Mouse (Mus musculus): Measurements from ENCODE around the gene Mthfd2.

Mthfd2 gene

GRCm38 (mm10) chr6:83341387-83341786 is 15.7 kb upstream of the Mthfd2 start:
- DNase-seq (ENCODE audit: extremely low spot score, low read depth, low spot score) = no peak

DNA sequence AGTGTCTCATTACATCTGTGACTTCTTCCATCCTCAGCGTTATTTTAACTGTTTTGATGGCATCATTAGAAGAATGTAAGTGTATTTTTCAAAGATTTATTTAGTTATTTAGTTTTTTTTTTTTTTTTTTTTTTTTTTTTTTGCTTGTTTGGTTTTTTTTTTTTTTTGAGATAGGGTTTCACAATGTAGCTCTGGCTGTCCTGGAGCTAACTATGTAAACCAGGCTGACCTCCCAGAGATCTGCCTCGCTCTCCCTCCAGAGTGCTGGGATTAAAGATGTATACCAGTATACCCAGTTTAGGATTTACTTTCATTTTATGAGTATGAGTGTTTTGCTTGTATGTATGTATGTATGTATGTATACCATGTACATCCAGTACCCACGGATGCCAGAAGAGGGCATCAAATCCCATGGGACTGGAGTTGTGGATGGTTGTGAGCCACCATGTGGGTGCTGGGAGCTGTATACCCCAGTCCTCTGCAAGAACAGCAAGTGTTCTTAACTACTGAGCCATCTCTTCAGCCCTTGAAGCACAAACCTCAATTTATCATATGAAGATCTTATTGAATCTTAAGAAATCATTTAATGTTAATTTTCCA is 2.0 kb upstream of the Mthfd2 start:
- no peak for DNase-seq (ENCODE audit: extremely low spot score, low read depth, low spot score)

DNA sequence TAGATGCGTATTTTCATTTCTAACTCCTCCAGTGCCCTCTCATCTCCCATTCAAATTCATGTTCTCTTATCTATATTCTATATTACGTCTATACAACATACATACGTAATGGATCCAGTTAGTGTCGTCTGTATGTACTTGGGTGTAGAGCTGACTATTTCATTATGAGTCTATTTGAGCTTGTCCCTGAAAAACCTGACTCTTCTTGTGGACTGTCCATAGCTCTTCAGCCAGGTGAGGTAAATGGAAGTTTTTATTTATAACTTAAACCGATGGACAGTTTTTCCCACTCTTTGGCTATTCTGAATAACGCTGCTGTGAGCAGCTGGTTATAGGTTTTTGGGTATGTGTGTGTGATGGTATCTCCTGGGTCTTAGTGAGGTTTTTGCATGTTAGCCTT is 1.1 kb upstream of the Mthfd2 start:
- DNase-seq (ENCODE audit: extremely low spot score, low read depth, low spot score) = no peak

DNA sequence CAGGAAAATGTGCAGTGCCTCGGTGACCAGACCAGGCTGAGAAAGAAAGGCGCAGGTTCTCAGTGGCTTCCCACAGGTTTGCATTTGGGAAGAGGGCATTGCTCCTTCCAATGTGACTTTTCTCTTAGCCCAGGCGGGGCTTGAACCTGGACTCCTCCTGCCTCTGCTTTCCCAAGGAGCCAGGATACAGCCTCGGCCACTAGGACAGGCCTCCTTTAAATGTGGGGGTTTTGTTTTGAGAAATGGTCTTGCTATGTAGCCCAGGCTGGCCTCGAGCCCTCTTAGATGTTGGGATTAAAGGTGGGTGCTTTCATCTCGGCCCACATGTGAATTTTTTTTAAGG is 657 bp upstream of the Mthfd2 start:
- DNase-seq (ENCODE audit: extremely low spot score, low read depth, low spot score) = no peak

DNA sequence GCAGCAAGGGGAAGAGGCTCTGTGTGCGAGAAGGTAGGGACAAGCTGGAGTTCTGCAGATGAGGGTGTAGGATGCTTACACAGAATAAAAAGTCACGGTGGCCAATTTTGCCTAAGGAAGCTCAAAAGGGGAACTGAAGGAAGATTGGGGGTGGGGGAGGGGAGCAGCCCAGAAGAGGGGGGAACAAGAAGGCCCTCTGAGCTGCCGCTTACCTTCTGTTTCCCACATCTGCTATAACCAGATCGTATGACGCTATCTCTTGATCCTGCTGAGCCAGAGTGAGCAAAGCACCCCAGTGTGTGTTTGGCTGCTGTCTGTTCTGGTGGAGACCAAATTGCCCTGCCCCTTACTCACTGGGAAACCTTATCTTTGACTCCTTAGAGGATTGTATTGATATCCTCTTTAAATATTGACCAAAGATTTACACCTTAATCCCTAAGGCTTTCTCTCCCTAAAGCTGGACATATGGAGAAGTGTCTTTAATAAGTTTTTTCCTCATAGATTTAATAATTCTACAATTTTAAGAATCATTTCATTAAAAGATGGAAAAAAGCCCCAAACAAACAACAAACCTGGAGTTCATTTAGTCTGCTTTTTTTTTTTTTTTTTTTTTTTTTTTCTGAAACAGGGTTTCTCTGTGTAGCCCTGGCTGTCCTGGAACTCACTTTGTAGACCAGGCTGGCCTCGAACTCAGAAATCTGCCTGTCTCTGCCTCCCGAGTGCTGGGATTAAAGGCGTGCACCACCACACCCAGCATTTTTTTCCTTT is 1.9 kb downstream of the Mthfd2 start:
- DNase-seq (ENCODE audit: extremely low spot score, low read depth, low spot score) = no peak

DNA sequence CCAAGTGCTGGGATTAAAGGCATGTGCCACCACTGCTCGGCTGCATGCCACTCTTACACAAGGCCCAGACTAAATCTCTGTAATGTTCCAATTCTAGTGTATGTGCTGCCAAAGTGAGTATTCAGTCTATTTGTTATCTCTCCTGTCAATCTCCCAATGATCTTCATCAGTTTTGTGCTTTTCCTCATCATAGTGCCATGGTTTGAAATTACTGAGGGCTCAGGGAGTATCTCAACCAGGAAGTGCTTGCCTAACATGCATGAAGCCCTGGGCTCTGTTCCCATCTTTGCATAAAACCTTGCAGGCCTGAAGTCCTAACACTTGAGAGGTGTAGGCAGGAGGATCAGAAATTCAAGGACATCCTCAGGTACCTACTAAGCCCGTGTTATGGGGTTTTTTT is 2.9 kb downstream of the Mthfd2 start:
- no peak for DNase-seq (ENCODE audit: extremely low spot score, low read depth, low spot score)

DNA sequence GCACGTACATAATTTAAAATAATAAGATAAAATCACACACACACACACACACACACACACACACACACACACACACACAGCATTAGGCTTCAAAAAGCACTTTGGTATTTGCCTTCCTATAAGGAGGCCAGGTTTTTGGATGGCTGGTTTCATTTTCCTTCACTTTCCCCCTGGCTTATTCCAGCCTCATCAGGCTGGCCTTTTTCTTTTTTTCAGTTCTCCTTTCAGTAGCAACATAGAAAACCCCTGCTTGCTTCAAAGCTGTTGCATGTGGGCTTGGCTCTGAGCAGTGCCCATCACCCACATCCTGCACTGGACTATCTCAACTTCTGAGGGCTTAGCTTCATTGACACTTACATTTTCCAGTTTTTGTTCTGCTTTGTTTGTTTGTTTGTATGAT is 3.8 kb downstream of the Mthfd2 start:
- DNase-seq (ENCODE audit: extremely low spot score, low read depth, low spot score) = no peak

- DNase-seq (ENCODE audit: extremely low spot score, low read depth, low spot score) = no peak
Measured at GRCm38 (mm10) chr6:83317108-83317741, 8.5 kb downstream of the Mthfd2 start.

DNA sequence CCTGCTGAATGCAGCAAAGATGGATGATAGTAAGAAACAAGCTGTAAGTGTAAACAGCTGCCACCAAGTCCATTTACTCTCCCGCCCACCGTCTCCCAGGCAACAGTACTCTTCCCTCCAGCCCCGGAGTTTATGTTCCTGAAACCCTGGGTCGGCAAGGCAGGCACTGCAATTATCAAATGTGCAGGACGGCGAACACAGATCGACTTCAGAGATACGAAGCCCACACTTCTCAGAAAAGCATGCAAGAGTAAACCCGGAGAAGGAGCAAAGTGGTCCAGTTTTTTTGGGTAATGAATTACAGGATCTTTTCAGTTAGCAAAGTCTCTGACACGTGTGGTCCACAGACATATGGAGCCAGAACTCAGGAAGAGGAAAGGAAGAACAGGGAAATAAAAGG is 9.7 kb downstream of the Mthfd2 start:
- no peak for DNase-seq (ENCODE audit: extremely low spot score, low read depth, low spot score)

DNA sequence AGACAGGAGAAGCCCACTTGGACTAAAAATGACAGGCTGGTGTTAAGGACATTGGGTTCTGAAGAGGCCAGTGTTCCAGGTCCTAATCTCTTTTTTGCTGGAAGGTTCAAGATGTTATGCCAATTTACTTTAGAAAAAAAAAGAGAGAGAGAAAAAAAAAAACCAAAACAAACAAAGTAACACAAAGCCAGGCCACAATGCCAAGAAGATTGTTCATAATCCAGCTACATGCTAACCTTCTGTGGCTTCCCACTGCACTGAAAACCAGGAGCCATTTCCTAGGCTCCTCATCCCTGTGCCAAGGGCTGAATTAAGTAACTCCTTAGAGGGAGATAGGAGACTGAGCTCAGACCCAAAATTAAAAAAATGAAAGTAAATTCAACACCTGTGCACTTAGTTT is 10.4 kb downstream of the Mthfd2 start:
- DNase-seq (ENCODE audit: extremely low spot score, low read depth, low spot score) = no peak

DNA sequence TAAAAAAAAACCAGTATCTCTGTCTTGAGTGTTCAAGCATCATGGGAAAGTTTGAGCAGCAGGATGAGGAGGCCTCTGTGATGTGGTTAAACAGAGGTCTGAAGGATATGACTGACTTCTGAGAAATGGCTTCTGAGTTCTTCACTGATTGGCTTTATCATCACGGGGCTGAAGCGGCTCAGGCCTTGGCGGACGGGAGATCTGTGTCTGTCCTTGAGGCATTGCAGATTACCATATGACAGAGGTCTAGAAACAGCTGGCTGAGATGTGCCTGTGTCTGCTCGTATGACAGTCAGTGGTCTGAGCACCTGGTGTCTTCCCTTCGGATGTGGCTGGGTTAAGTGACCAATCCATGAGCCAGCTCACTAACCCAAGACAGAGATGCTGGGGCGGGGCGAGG is 13.2 kb downstream of the Mthfd2 start:
- no peak for DNase-seq (ENCODE audit: extremely low spot score, low read depth, low spot score)

DNA sequence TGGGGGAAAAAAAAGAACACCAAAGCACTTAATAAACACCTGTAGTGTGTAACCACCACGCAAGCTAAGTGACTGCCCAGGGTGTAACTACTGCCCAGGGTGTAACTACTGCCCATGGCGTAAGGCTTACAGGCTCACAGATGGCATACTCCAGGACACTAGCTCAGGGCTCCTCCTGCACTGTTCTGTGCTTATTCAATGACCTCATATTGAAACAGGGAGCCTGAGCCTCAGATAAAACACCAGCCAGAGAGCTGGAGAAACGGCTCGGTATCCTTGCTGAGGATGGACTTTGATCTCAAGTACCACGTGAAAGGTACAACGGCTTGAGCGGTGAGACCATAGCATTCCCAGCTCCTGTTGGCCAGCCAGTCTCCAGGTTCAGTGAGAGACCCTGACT is 13.7 kb downstream of the Mthfd2 start:
- no peak for DNase-seq (ENCODE audit: extremely low spot score, low read depth, low spot score)

DNA sequence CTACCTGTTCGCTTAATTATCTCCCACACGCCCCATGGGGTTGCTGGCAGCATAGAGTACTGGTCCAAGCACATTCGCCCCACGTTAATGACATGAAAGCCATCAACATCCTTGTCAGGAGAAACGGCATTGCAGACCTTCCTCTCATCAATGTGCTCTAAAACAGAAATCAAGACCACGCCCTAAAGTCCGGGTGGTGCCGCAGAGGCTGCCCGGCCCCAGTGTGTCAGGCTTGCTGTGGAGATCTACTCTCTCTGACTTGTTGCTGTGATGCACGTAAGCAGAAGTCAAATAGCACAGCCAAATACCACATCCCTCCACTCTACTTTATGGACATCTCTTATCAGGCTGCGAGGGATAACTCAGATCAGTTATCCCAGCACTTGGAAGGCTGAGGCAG is 14.5 kb downstream of the Mthfd2 start:
- no peak for DNase-seq (ENCODE audit: extremely low spot score, low read depth, low spot score)

- no peak for DNase-seq (ENCODE audit: extremely low spot score, low read depth, low spot score)
Measured at GRCm38 (mm10) chr6:83309017-83309416, 16.7 kb downstream of the Mthfd2 start.

DNA sequence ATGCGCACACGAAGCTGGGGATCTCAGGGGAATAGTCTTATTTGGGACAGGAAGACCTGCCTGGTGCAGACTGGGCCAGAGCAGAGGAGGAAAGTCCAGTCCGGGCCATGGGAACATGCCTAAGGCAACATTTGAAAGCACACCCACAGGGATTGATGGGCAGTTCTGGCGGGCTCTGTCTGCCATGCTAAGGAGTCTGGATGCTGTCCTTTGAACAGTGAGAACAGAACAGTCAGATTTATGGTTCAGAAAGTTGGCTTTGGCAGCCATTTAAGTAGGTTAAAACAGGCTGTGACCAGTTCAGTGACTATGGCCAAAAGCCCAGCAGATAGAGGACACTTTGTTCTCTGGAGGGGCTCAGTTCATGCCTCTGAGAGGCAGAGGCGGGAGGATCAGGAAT is 23.4 kb downstream of the Mthfd2 start:
- DNase-seq (ENCODE audit: extremely low spot score, low read depth, low spot score) = no peak

- no peak for DNase-seq (ENCODE audit: extremely low spot score, low read depth, low spot score)
Measured at GRCm38 (mm10) chr6:83301294-83301693, 24.4 kb downstream of the Mthfd2 start.

- no peak for DNase-seq (ENCODE audit: extremely low spot score, low read depth, low spot score)
Measured at GRCm38 (mm10) chr6:83300447-83301229, 25.1 kb downstream of the Mthfd2 start.

DNA sequence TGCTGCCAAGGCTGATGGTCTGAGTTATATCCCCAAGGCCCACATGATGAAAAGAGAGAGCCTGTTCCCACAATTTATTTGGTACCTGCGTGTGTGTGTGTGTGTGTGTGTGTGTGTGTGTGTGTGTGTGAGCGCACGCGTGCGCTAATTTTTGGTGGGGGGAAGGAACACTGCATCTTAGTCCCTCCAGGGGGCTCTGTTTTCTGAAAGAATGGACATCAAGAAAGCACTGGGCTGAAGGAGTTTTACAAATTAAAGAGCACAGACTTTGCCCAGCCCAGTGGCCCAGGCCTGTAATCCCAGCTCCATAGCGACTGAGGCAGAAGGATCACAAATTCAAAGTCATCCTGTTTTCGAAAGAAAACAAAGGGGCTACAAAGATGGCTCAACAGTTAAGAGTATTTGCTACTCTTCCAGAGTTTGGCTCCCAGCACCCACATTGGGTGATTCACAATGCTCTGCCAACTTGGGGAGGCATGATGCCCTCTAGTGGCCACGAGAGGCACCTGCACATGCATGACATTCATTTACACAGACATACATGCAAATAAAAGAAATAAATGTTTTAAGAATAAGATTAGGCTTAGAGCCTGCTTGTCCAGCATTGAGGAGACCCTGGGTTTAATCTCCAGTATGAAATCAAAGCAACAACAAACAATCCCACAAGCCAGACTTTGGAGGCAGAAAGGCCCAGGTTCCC is 45.3 kb downstream of the Mthfd2 start:
- no peak for DNase-seq (ENCODE audit: extremely low spot score, low read depth, low spot score)

GRCm38 (mm10) chr6:83278881-83279280 is 46.8 kb downstream of the Mthfd2 start:
- no peak for DNase-seq (ENCODE audit: extremely low spot score, low read depth, low spot score)

DNA sequence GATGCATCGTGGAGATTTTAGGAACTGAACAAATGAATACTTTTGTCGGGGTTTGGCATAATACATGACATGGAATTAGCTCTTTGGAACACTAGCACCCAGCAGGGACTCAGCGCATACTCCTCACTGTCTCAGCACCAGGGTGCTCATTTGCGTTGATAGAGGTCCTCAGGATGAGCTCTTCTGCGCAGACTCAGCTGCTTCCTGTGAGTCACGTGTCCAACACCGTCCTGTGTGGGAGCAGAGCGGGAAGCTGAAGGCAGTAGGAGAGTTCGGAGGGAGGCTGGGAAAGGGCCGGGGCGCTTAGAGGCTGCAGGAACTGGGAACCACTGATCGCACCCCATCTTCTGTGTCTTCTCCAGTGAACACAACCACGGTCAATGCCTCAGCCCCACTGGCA is 48.6 kb downstream of the Mthfd2 start:
- DNase-seq (ENCODE audit: extremely low spot score, low read depth, low spot score) = no peak

DNA sequence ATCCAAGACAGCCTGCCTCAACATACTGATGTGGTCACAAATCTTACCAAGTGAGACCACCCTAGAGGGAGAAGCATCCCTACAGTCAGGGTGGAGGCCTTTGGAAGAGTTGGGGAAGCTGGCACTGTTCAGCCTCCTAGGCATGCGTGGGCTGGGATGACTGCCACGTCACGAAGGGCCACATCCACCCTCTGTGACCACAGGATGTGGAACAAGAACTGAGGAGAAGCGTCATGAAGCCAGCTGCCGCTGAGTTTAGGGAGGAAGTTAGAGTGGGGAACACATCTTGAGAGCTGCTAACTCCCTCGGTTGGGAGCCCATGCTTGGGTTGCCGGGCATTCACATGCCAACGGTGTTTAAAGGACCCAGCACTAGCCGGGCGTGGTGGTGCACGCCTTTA is 52.0 kb downstream of the Mthfd2 start:
- DNase-seq (ENCODE audit: extremely low spot score, low read depth, low spot score) = no peak
